Mouse (Mus musculus): ENCODE measurements around the gene Saa1. TPM values are rescaled to one million over a fixed set of nuclear protein-coding genes. Genes with fewer than 3 reads are reported as not detected.

Gene Saa1
- total and polyA plus RNA-seq, 3 experiments: not detected

GRCm38 (mm10) chr7:46714518-46714917, 28.3 kb downstream of the Saa1 start:
- Histone ChIP-seq H3K36me3 (ENCODE audit: control insufficient read depth, insufficient read depth, low read length) (no peaks in the 10 kb centered on the region), H3K4me1 (ENCODE audit: control insufficient read depth, insufficient read depth, low read length) (no peaks in the 10 kb centered on the region; the same call in 1 of the 2 replicates), H3K27ac (no peak overlapping the region), H3K9ac (ENCODE audit: low read depth, low read length) (no peak overlapping the region), H3K4me3 (no peak overlapping the region), H3K27me3 (ENCODE audit: control insufficient read depth, insufficient read depth, low read length) (no peaks in the 10 kb centered on the region; the same call in 1 of the 2 replicates), H3K79me2 (replicated peaks; ENCODE audit: control insufficient read depth, insufficient read depth, low read length) (no peaks in the 10 kb centered on the region)
- DNase-seq: peak; percentile 49 to 56
- intact Hi-C loops (cut with DNase I): loop anchor here (5.0 to 10.0 kb wide), 4 partner anchors 58 to 320 kb away; partner anchors contain the start of genes Kcnc1 and Tsg101
- WGBS: 23% methylated on average over 6 of the region's 6 CpGs
- peak; percentile 88 for TF ChIP-seq CTCF (IDR thresholded peaks at IDR 0.05)
- 0 out of 2 replicates have a peak, but pooled peaks have one; percentile 16 for TF ChIP-seq EP300 (IDR thresholded peaks at IDR 0.05; ENCODE audit: insufficient read depth, low read depth, low read length)
- TF ChIP-seq POLR2A (IDR thresholded peaks at IDR 0.05; ENCODE audit: insufficient read depth, low read depth, low read length): no peak

- Histone ChIP-seq H3K4me1 (ENCODE audit: control insufficient read depth, insufficient read depth, low read length) (no peaks in the 10 kb centered on the region; the same call in 1 of the 2 replicates), H3K27ac (no peak overlapping the region), H3K9ac (ENCODE audit: low read depth, low read length) (no peak overlapping the region), H3K36me3 (ENCODE audit: control insufficient read depth, insufficient read depth, low read length) (no peaks in the 10 kb centered on the region), H3K4me3 (no peak overlapping the region), H3K27me3 (ENCODE audit: control insufficient read depth, insufficient read depth, low read length) (no peaks in the 10 kb centered on the region; the same call in 1 of the 2 replicates), H3K79me2 (replicated peaks; ENCODE audit: control insufficient read depth, insufficient read depth, low read length) (no peaks in the 10 kb centered on the region)
- TF ChIP-seq POLR2A (IDR thresholded peaks at IDR 0.05; ENCODE audit: insufficient read depth, low read depth, low read length) (no peak), CTCF (IDR thresholded peaks at IDR 0.05) (no peak), EP300 (IDR thresholded peaks at IDR 0.05; ENCODE audit: insufficient read depth, low read depth, low read length) (no peak)
- DNase-seq: no peak
- intact Hi-C loops (cut with DNase I): loop anchor here (5.0 to 10.0 kb wide), 4 partner anchors 60 to 317 kb away; partner anchors contain the start of genes Kcnc1 and Tsg101
- WGBS: 54% methylated on average over 6 of the region's 6 CpGs
These were observed 30.5 kb downstream of the Saa1 start for GRCm38 (mm10) chr7:46712250-46712649.

GRCm38 (mm10) chr7:46710390-46710844, 32.4 kb downstream of the Saa1 start, which contains the start of gene Saal1:
Gene Saal1, minus strand, starts transcription at chr7:46710680.
- H3K36me3 ChIP-seq (ENCODE audit: control insufficient read depth, insufficient read depth, low read length): no peaks in the 10 kb centered on the region
- under 1% methylated on average over 38 of the region's 38 CpGs for WGBS
- TF ChIP-seq CTCF (IDR thresholded peaks at IDR 0.05): peak; percentile 75
- no peak for TF ChIP-seq EP300 (IDR thresholded peaks at IDR 0.05; ENCODE audit: insufficient read depth, low read depth, low read length)
- TF ChIP-seq POLR2A (IDR thresholded peaks at IDR 0.05; ENCODE audit: insufficient read depth, low read depth, low read length): peak; percentile 72
- H3K9ac ChIP-seq (ENCODE audit: low read depth, low read length): peak within 1 kb of the TSS; percentile 87
- H3K79me2 ChIP-seq (replicated peaks; ENCODE audit: control insufficient read depth, insufficient read depth, low read length): no peaks in the 10 kb centered on the region
- peak within 1 kb of the TSS; percentile 85 for H3K27ac ChIP-seq
- H3K27me3 ChIP-seq (ENCODE audit: control insufficient read depth, insufficient read depth, low read length): no peaks in the 10 kb centered on the region; the same call in 1 of the 2 replicates
- DNase-seq: peak; percentile 87 to 90
- H3K4me1 ChIP-seq (ENCODE audit: control insufficient read depth, insufficient read depth, low read length): no peaks in the 10 kb centered on the region; the same call in 1 of the 2 replicates
- peak within 1 kb of the TSS; percentile 79 for H3K4me3 ChIP-seq
- intact Hi-C loops (cut with DNase I): loop anchor here (5.0 to 10.0 kb wide), 4 partner anchors 62 to 316 kb away; partner anchors contain the start of genes Kcnc1 and Tsg101

GRCm38 (mm10) chr7:46700521-46701025, 42.2 kb downstream of the Saa1 start:
- intact Hi-C loops (cut with DNase I): no loop called here
- H3K9ac ChIP-seq (ENCODE audit: low read depth, low read length): no peak overlapping the region
- no peak for TF ChIP-seq EP300 (IDR thresholded peaks at IDR 0.05; ENCODE audit: insufficient read depth, low read depth, low read length)
- TF ChIP-seq CTCF (IDR thresholded peaks at IDR 0.05): no peak
- TF ChIP-seq POLR2A (IDR thresholded peaks at IDR 0.05; ENCODE audit: insufficient read depth, low read depth, low read length): no peak
- no peaks in the 10 kb centered on the region for H3K79me2 ChIP-seq (replicated peaks; ENCODE audit: control insufficient read depth, insufficient read depth, low read length)
- no peaks in the 10 kb centered on the region for H3K36me3 ChIP-seq (ENCODE audit: control insufficient read depth, insufficient read depth, low read length)
- WGBS: 93% methylated on average over 6 of the region's 6 CpGs
- H3K27ac ChIP-seq: no peak overlapping the region
- H3K4me1 ChIP-seq (ENCODE audit: control insufficient read depth, insufficient read depth, low read length): no peaks in the 10 kb centered on the region
- DNase-seq: no peak
- no peaks in the 10 kb centered on the region for H3K27me3 ChIP-seq (ENCODE audit: control insufficient read depth, insufficient read depth, low read length)
- H3K4me3 ChIP-seq: no peak overlapping the region

- Histone ChIP-seq H3K36me3 (ENCODE audit: control insufficient read depth, insufficient read depth, low read length) (no peaks in the 10 kb centered on the region), H3K4me3 (no peak overlapping the region), H3K27ac (no peak overlapping the region), H3K9ac (ENCODE audit: low read depth, low read length) (no peak overlapping the region), H3K4me1 (ENCODE audit: control insufficient read depth, insufficient read depth, low read length) (no peaks in the 10 kb centered on the region), H3K27me3 (ENCODE audit: control insufficient read depth, insufficient read depth, low read length) (no peaks in the 10 kb centered on the region), H3K79me2 (replicated peaks; ENCODE audit: control insufficient read depth, insufficient read depth, low read length) (no peaks in the 10 kb centered on the region)
- no peak for DNase-seq
- 47% methylated on average over 1 of the region's 1 CpGs for WGBS
- intact Hi-C loops (cut with DNase I): no loop called here
- TF ChIP-seq POLR2A (IDR thresholded peaks at IDR 0.05; ENCODE audit: insufficient read depth, low read depth, low read length): no peak
- no peak for TF ChIP-seq EP300 (IDR thresholded peaks at IDR 0.05; ENCODE audit: insufficient read depth, low read depth, low read length)
- no peak for TF ChIP-seq CTCF (IDR thresholded peaks at IDR 0.05)
These were observed 46.0 kb downstream of the Saa1 start for GRCm38 (mm10) chr7:46696754-46697153.

Other genes with a start within 250 kb of the Saa1 start
- 1 to 10 TPM; 2.9 to 5.1 TPM for gene Sergef, start 103.2 kb downstream of the Saa1 start, total RNA-seq (2021)
- gene Sergef, start 103.2 kb downstream of the Saa1 start, polyA plus RNA-seq (2012; rRNA removed): 3.6 and 4.9 TPM in 2 replicates
- not detected for gene Tph1, start 70.4 kb downstream of the Saa1 start, total RNA-seq (2021)
- 0.23 TPM in 1 of 2 replicates, not detected in the other for gene Tph1, start 70.4 kb downstream of the Saa1 start, polyA plus RNA-seq (2012; rRNA removed)
- gene Saal1, start 32.3 kb downstream of the Saa1 start, total RNA-seq (2021): 1 to 10 TPM; 3.8 to 4.0 TPM
- gene Saal1, start 32.3 kb downstream of the Saa1 start, polyA plus RNA-seq (2012; rRNA removed): 2.3 and 3.1 TPM in 2 replicates
- gene Saa3, start 27.3 kb downstream of the Saa1 start, total RNA-seq (2021): 1 to 10 TPM; 1.5 to 2.7 TPM
- gene Saa3, start 27.3 kb downstream of the Saa1 start, polyA plus RNA-seq (2012; rRNA removed): 0.38 and 1.2 TPM in 2 replicates
- not detected for gene Saa4, start 10.4 kb downstream of the Saa1 start, total RNA-seq (2021)
- not detected in 2 replicates for gene Saa4, start 10.4 kb downstream of the Saa1 start, polyA plus RNA-seq (2012; rRNA removed)
- gene Saa2, start 8.8 kb upstream of the Saa1 start, total RNA-seq (2021): not detected
- gene Saa2, start 8.8 kb upstream of the Saa1 start, polyA plus RNA-seq (2012; rRNA removed): not detected in 2 replicates
- 1 to 10 TPM; 7.5 to 9.2 TPM for gene Hps5, start 53.1 kb upstream of the Saa1 start, total RNA-seq (2021)
- gene Hps5, start 53.1 kb upstream of the Saa1 start, polyA plus RNA-seq (2012; rRNA removed): 5.2 and 8.4 TPM in 2 replicates
- 10 to 100 TPM; 15.7 to 17.2 TPM for gene Gtf2h1, start 53.1 kb upstream of the Saa1 start, total RNA-seq (2021)
- 4.8 and 8.9 TPM in 2 replicates for gene Gtf2h1, start 53.1 kb upstream of the Saa1 start, polyA plus RNA-seq (2012; rRNA removed)
- gene Ldha, start 98.5 kb upstream of the Saa1 start, total RNA-seq (2021): 100 to 1,000 TPM; 738 to 741 TPM
- gene Ldha, start 98.5 kb upstream of the Saa1 start, polyA plus RNA-seq (2012; rRNA removed): 674 and 1,134 TPM in 2 replicates
- not detected for gene Ldhc, start 118.2 kb upstream of the Saa1 start, total RNA-seq (2021)
- gene Ldhc, start 118.2 kb upstream of the Saa1 start, polyA plus RNA-seq (2012; rRNA removed): 1.1 and 2.3 TPM in 2 replicates
- gene Tsg101, start 177.0 kb upstream of the Saa1 start, total RNA-seq (2021): 10 to 100 TPM; 56.5 to 62.5 TPM
- gene Tsg101, start 177.0 kb upstream of the Saa1 start, polyA plus RNA-seq (2012; rRNA removed): 64.3 and 97.0 TPM in 2 replicates
- gene Uevld, start 215.5 kb upstream of the Saa1 start, total RNA-seq (2021): 10 to 100 TPM in 1 of 2 experiments, 1 to 10 TPM in 1; 9.0 to 10.3 TPM
- 2.9 and 5.0 TPM in 2 replicates for gene Uevld, start 215.5 kb upstream of the Saa1 start, polyA plus RNA-seq (2012; rRNA removed)
- not detected for gene Gm9999, start 240.6 kb upstream of the Saa1 start, total RNA-seq (2021)
- gene Gm9999, start 240.6 kb upstream of the Saa1 start, polyA plus RNA-seq (2012; rRNA removed): 1.1 TPM in 1 of 2 replicates, not detected in the other

Data from heart, adult 2 months (tissue).